Mouse (Mus musculus) thymus, adult 2 months (tissue): ENCODE measurements around the gene Anks4b. TPM values are rescaled to one million over a fixed set of nuclear protein-coding genes. Genes with fewer than 3 reads are reported as not detected.

Experiments
- DNase-seq: peaks from one replicate; pipeline ENCODE4 v3.0.0; 2021
- H3K27ac ChIP-seq: fragments of 200-500 bp; 2 replicates; pipeline ENCODE4 v1.5.1; 2012; ENCODE audit warnings: low read length, control low read depth; ENCODE audit not compliant: control insufficient read depth, insufficient read depth
- H3K27me3 ChIP-seq: fragments of 200-500 bp; 2 replicates; pipeline ENCODE4 v1.6.1; 2012; ENCODE audit warnings: mild to moderate bottlenecking, low read length, moderate library complexity, mixed read lengths; ENCODE audit not compliant: control insufficient read depth, insufficient read depth
- H3K36me3 ChIP-seq: fragments of 200-500 bp; 2 replicates; pipeline ENCODE4 v1.6.1; 2012; ENCODE audit warnings: mild to moderate bottlenecking, low read length, moderate library complexity; ENCODE audit not compliant: control insufficient read depth, insufficient read depth
- H3K4me1 ChIP-seq: fragments of 200-500 bp; replicated peaks from 2 replicates; pipeline ENCODE4 v1.6.1; 2012; ENCODE audit warnings: low read length; ENCODE audit not compliant: control insufficient read depth, insufficient read depth
- H3K4me3 ChIP-seq: fragments of 200-500 bp; 2 replicates; pipeline ENCODE4 v1.5.1; 2012; ENCODE audit warnings: mild to moderate bottlenecking, low read length, control low read depth, moderate library complexity; ENCODE audit not compliant: control insufficient read depth, insufficient read depth
- CTCF ChIP-seq: fragments of 200-500 bp; IDR thresholded peaks from 2 replicates; pipeline ENCODE4 v1.5.1; 2012; ENCODE audit warnings: mild to moderate bottlenecking, control low read depth, low read length, moderate library complexity, borderline replicate concordance; ENCODE audit not compliant: control insufficient read depth, poor library complexity, insufficient read depth; ENCODE audit errors: extremely low read depth
- POLR2A ChIP-seq: fragments of 200-500 bp; IDR thresholded peaks from 2 replicates; pipeline ENCODE4 v1.6.1; 2012; ENCODE audit warnings: mild to moderate bottlenecking, low read length, control low read depth, moderate library complexity; ENCODE audit not compliant: control insufficient read depth, poor library complexity, insufficient read depth; ENCODE audit errors: extremely low read depth
- WGBS: fragments of 180-500 bp; shearing (Covaris S2); methylation state at CpG from one replicate; pipeline ENCODE4 v1.1.7; 2018; 5-methylcytosine and 5-hydroxymethylcytosine counted together
- polyA plus RNA-seq: library from polyadenylated mRNA; depleted of rRNA; stranded (reverse); fragments of >200 nt; gene quantifications from 2 replicates; pipeline ENCODE4 v1.2.3, GENCODE M21; 2012

Anks4b gene
- polyA plus RNA-seq, 1 experiment: 0.22 TPM

DNA sequence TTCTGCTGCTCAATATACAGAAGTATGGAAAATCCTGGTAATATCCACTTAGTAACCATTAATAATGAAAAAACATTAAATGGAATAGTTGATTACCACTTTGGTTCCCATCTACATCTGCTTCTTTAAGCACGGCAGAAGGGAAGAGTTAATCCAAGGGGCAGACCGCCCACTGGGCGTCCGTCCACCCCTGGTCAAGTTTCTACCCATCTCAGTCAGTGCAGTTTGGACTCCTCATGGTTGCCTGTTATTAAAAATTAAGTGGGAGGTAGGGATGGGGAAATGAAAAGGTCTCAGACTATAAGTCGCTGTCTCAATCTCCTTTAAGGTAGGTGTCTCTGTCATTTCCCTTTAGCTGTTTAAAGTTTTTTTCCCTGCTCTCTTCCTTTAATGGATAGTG lies 15.3 kb downstream of the Anks4b start:
- Histone ChIP-seq H3K27me3 (no peaks in the 10 kb centered on the region), H3K27ac (no peak overlapping the region), H3K36me3 (no peaks in the 10 kb centered on the region), H3K4me1 (no peaks in the 10 kb centered on the region), H3K4me3 (no peak overlapping the region)
- no peak for DNase-seq
- WGBS: 94% methylated on average over 5 of the region's 5 CpGs
- no peak for TF ChIP-seq POLR2A
- TF ChIP-seq CTCF: no peak

DNA sequence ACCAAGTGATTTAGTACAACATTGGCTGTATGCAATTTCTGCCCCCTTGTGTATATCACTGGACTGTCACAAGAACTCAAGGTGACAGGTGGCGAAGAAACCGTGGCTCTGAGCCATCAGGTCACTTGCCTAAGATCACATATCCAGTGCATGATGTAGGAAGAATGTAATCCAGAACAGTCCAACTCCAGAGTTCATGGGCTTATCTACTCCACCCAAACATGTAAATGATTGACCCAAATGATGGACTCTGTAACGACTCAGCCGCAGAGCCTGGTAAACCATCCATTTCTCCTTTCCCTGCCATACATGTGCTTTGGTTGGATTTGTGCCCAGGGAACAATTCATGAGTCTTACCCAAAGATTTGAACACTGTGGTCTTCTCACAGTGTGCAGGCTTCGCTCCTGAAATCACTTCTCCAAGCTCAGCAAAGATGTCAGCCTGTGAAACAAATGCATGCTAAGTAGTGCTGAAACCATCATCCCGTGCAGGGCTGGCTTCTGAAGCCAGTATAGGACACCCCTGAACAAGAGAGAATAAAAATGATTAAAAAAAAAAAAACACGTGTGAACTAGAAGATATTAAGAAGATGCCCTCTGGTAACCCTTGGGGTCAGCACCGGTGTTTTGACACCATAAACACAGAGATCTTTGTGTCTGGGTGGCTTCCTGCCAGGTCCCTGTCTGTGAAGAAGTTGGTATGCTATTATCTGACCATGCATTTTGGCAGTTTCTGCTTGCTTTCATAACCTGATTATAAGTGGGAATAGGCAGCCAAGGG lies 15.9 kb downstream of the Anks4b start:
- TF ChIP-seq POLR2A: no peak
- Histone ChIP-seq H3K27ac (no peak overlapping the region), H3K27me3 (no peaks in the 10 kb centered on the region), H3K36me3 (no peaks in the 10 kb centered on the region), H3K4me3 (no peak overlapping the region), H3K4me1 (no peaks in the 10 kb centered on the region)
- DNase-seq: no peak
- 80% methylated on average over 8 of the region's 8 CpGs for WGBS

- Histone ChIP-seq H3K4me1 (no peaks in the 10 kb centered on the region), H3K36me3 (no peaks in the 10 kb centered on the region), H3K27ac (no peak overlapping the region), H3K27me3 (no peaks in the 10 kb centered on the region), H3K4me3 (no peak overlapping the region)
- DNase-seq: no peak
- TF ChIP-seq CTCF (no peak), POLR2A (no peak)
- 89% methylated on average over 8 of the region's 8 CpGs for WGBS
These were observed 16.6 kb downstream of the Anks4b start for GRCm38 (mm10) chr7:120190150-120190665.

DNA sequence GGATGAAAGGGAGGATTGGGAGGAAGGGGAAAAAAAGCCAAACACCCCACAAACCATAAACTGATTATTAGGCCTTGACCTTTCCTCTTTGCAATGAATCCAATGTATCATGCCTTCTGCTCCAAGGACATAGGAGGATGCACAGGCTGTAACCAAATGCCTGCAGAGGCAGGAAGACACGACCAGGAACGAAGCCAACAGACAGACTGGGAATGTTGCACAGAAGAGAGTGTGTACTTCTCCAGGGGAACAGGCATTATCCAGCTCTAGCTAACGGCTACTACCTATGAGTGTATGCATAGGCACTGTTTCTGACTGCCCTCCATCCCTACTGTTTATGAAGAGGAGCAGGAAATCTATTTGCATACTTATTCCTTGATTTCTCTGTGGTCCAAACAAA lies 18.5 kb downstream of the Anks4b start:
- WGBS: 73% methylated on average over 3 of the region's 3 CpGs
- DNase-seq: no peak
- TF ChIP-seq CTCF (no peak), POLR2A (no peak)
- Histone ChIP-seq H3K4me1 (no peaks in the 10 kb centered on the region), H3K36me3 (no peaks in the 10 kb centered on the region), H3K4me3 (no peak overlapping the region), H3K27me3 (no peaks in the 10 kb centered on the region), H3K27ac (no peak overlapping the region)

GRCm38 (mm10) chr7:120192816-120193215 lies 19.2 kb downstream of the Anks4b start:
- 87% methylated on average over 5 of the region's 6 CpGs for WGBS

DNA sequence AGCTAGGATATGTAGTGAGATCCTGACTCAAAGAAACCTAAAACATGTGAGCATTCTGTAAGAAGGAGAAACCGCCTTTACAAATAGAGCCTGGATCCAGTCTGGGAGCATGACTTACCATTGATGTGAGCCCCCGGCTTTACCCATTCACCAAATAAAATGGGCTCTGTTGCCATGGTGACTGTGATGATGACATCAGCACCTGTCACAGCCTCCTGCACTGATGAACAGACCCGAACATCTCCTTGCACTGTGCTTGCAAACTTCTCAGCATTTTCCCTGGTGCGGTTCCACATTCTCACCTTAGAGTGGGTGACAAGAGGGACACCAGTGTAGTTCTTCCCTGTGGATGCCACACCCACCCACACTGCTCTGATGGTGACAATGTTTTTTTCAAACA lies 21.5 kb downstream of the Anks4b start:
- no peak overlapping the region for H3K4me3 ChIP-seq
- no peaks in the 10 kb centered on the region for H3K27me3 ChIP-seq
- no peak overlapping the region for H3K27ac ChIP-seq
- no peaks in the 10 kb centered on the region for H3K36me3 ChIP-seq
- DNase-seq: no peak
- TF ChIP-seq POLR2A: no peak
- no peak for TF ChIP-seq CTCF
- WGBS: 92% methylated on average over 4 of the region's 4 CpGs
- no peaks in the 10 kb centered on the region for H3K4me1 ChIP-seq

More at GRCm38 (mm10) chr7:120192816-120193215, 19.2 kb downstream of the Anks4b start:
- Histone ChIP-seq H3K27ac (no peak overlapping the region), H3K27me3 (no peaks in the 10 kb centered on the region), H3K36me3 (no peaks in the 10 kb centered on the region), H3K4me3 (no peak overlapping the region), H3K4me1 (no peaks in the 10 kb centered on the region)
- no peak for DNase-seq
- no peak for TF ChIP-seq CTCF
- no peak for TF ChIP-seq POLR2A

DNA sequence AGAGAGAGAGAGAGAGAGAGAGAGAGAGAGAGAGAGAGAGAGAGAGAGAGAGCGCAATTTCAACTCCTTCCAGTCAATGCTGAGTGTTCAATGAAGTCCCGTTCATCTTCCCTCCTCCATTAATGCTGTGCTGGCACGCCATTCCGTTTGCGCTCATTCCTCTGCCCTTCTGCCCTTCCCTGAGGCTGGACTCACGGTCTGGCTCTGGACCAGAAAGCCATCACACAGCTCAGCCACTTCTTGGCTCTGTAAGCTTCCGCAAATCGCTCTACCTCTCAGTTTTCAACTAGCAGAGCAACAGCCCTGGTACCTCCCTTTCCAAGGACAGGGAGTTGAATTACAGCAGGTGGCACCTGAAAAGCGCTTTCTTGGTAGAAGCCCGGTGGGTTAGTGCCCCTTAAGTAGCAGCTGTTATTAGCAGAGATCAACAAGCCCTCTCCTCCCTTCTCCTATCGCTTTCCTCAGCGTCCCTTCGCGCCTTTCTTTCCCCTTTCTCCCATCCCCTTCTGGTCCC lies 27.6 kb downstream of the Anks4b start:
- WGBS: 9% methylated on average over 14 of the region's 14 CpGs
- Histone ChIP-seq H3K36me3 (no peaks in the 10 kb centered on the region), H3K27ac (no peak overlapping the region), H3K4me1 (no peaks in the 10 kb centered on the region), H3K4me3 (no peak overlapping the region), H3K27me3 (no peaks in the 10 kb centered on the region; the same call in 1 of the 2 replicates)
- no peak for DNase-seq
- TF ChIP-seq CTCF: no peak
- TF ChIP-seq POLR2A: no peak
